8 mouse cellular contexts compared by ENCODE assay signal in the genomic region with DNA sequence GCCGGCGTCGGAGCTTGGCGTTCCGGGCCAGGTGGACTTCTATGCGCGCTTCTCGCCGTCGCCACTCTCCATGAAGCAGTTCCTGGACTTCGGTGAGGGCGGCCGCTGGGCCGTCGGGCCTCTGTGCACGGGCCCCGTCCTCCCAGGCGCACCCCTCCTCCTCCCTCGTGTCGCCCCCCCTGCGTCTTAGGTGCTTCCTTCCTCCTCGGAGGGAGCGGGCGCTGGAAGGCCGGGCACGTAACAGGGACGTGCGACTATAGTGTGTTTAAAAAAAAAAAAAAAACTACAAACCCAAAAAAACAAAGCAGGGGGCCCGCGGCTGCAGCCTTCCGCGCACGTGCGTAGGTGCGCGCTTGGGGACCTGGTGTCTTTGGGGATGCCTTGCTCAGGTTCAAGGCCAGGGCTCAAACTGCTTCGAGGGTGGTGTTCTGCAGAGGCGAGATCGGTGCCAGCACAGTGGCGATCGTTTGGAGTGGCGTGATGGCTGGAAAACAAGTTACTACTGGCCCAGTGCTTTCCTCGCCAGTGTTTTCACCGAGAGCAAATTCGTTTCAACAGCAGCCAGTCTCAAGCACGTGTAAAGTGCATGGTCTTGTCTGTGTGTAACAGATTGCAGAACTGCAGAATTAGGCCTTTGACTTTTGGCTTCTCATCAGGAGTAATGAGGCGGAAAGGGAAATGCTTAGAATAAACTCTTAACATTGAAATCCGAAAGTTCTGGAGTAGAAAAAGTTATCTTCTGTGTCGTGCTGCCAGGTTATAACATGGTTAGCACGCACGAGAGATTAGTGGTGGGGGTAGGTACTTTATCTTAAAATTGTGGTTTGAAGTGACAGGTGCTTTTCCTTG. TPM values are rescaled to one million over a fixed set of nuclear protein-coding genes. Genes with fewer than 3 reads are reported as not detected.
DNase-seq lines count a peak whose midpoint lies in the region; ATAC-seq lines count a peak whose summit lies in the region.

No protein-coding gene starts in this region.

- peak overlapping the region; percentile 58 for H3K27ac ChIP-seq in forebrain, embryonic 13.5 days
- peak overlapping the region; percentile 74 for H3K27ac ChIP-seq in hindbrain, embryonic 13.5 days
- H3K27ac ChIP-seq in midbrain, embryonic 10.5 days (replicated peaks) = peak overlapping the region; percentile 94
- H3K27ac ChIP-seq in stomach, embryonic 15.5 days = peak overlapping the region; percentile 98

- DNase-seq in gastrocnemius, adult 18-20 months (ENCODE audit: low spot score) = peak; percentile 18
- no peak for DNase-seq in gastrocnemius, postnatal 25 days
- peak; percentile 53 to 67 for DNase-seq in adrenal gland, postnatal 36 days
- peak; percentile 26 to 39 for DNase-seq in left cerebral cortex, postnatal 14 days (ENCODE audit: low spot score in 2 of 2)
- peak; percentile 16 for DNase-seq in midbrain, embryonic 10.5 days (ENCODE audit: low spot score)

- no peaks in the 10 kb centered on the region for H3K36me3 ChIP-seq in forebrain, embryonic 13.5 days (ENCODE audit: poor library complexity, severe bottlenecking)
- no peaks in the 10 kb centered on the region for H3K36me3 ChIP-seq in hindbrain, embryonic 13.5 days
- H3K36me3 ChIP-seq in midbrain, embryonic 10.5 days = peaks cover 17% of the 10 kb centered on the region
- no peaks in the 10 kb centered on the region for H3K36me3 ChIP-seq in stomach, embryonic 15.5 days

- ATAC-seq in forebrain, embryonic 13.5 days = peak; percentile 66
- ATAC-seq in hindbrain, embryonic 13.5 days (ENCODE audit: low FRiP score) = peak; percentile 80
- ATAC-seq in stomach, embryonic 15.5 days (ENCODE audit: insufficient read depth, low FRiP score, low read depth) = peak; percentile 57

- intact Hi-C loops in left cerebral cortex, postnatal 14 days (cut with DNase I) = no loop called here

- peak overlapping the region; percentile 81 for H3K4me3 ChIP-seq in forebrain, embryonic 13.5 days
- peak overlapping the region; percentile 70 for H3K4me3 ChIP-seq in hindbrain, embryonic 13.5 days
- H3K4me3 ChIP-seq in midbrain, embryonic 10.5 days = peak overlapping the region; percentile 84
- H3K4me3 ChIP-seq in stomach, embryonic 15.5 days (replicated peaks) = peak overlapping the region; percentile 81

- H3K9me3 ChIP-seq in forebrain, embryonic 13.5 days (replicated peaks) = no peaks in the 10 kb centered on the region
- H3K9me3 ChIP-seq in hindbrain, embryonic 13.5 days = no peaks in the 10 kb centered on the region
- no peaks in the 10 kb centered on the region for H3K9me3 ChIP-seq in midbrain, embryonic 10.5 days (replicated peaks)
- no peaks in the 10 kb centered on the region for H3K9me3 ChIP-seq in stomach, embryonic 15.5 days

- WGBS in forebrain, embryonic 13.5 days = 4% methylated on average over 51 of the region's 51 CpGs
- WGBS in hindbrain, embryonic 13.5 days = 3% methylated on average over 46 of the region's 51 CpGs
- 4% methylated on average over 51 of the region's 51 CpGs for WGBS in midbrain, embryonic 10.5 days
- 2% methylated on average over 51 of the region's 51 CpGs for WGBS in stomach, embryonic 15.5 days

- H3K27me3 ChIP-seq in forebrain, embryonic 13.5 days = peaks cover 3% of the 10 kb centered on the region; the same call in 1 of the 2 replicates
- H3K27me3 ChIP-seq in hindbrain, embryonic 13.5 days = peaks cover 13% of the 10 kb centered on the region; the same call in 1 of the 2 replicates
- peaks cover 3% of the 10 kb centered on the region; the same call in 1 of the 2 replicates for H3K27me3 ChIP-seq in midbrain, embryonic 10.5 days (ENCODE audit: low read depth, poor library complexity, severe bottlenecking)
- no peaks in the 10 kb centered on the region for H3K27me3 ChIP-seq in stomach, embryonic 15.5 days (replicated peaks)

- H3K4me1 ChIP-seq in forebrain, embryonic 13.5 days = peaks cover 16% of the 10 kb centered on the region
- H3K4me1 ChIP-seq in hindbrain, embryonic 13.5 days (replicated peaks) = peaks cover 7% of the 10 kb centered on the region
- H3K4me1 ChIP-seq in midbrain, embryonic 10.5 days = peaks cover 32% of the 10 kb centered on the region
- H3K4me1 ChIP-seq in stomach, embryonic 15.5 days = no peaks in the 10 kb centered on the region

- peak overlapping the region; percentile 89 for H3K4me2 ChIP-seq in forebrain, embryonic 13.5 days
- peak overlapping the region; percentile 79 for H3K4me2 ChIP-seq in hindbrain, embryonic 13.5 days
- peak overlapping the region; percentile 90 for H3K4me2 ChIP-seq in stomach, embryonic 15.5 days

- peak overlapping the region; percentile 80 for H3K9ac ChIP-seq in forebrain, embryonic 13.5 days
- peak overlapping the region; percentile 76 for H3K9ac ChIP-seq in hindbrain, embryonic 13.5 days
- H3K9ac ChIP-seq in stomach, embryonic 15.5 days = peak overlapping the region; percentile 86

RNA-seq across cellular contexts. Expression of a gene that starts 0.7 kb away (rescaled TPM):
- 10 to 100 TPM; 65.7 to 72.6 TPM for total RNA-seq in gastrocnemius, adult 18-20 months (2021)
- 10 to 100 TPM; 58.0 TPM for total RNA-seq in gastrocnemius, postnatal 25 days (2021)
- 10 to 100 TPM; 36.1 to 48.6 TPM for total RNA-seq in adrenal gland, postnatal 36 days (2021)
- polyA plus RNA-seq in forebrain, embryonic 13.5 days (2015; fragmentation: Nextera tagmentation; extraction: Ambion mirVana) = 17.0 and 19.0 TPM in 2 replicates
- polyA plus RNA-seq in hindbrain, embryonic 13.5 days (2015; fragmentation: Nextera tagmentation; extraction: Ambion mirVana) = 14.9 and 17.1 TPM in 2 replicates
- 10 to 100 TPM; 44.3 to 46.0 TPM for total RNA-seq in left cerebral cortex, postnatal 14 days (2021)
- 41.3 and 53.8 TPM in 2 replicates for polyA plus RNA-seq in midbrain, embryonic 10.5 days (2016; fragmentation: Nextera tagmentation; extraction: Ambion mirVana)
- 67.2 and 69.8 TPM in 2 replicates for polyA plus RNA-seq in stomach, embryonic 15.5 days (2015; fragmentation: Nextera tagmentation; extraction: Ambion mirVana)
